Mouse (Mus musculus) liver, embryonic 15.5 days (tissue): ENCODE results near the gene Phyh. TPM values are rescaled to one million over a fixed set of nuclear protein-coding genes. Genes with fewer than 3 reads are reported as not detected.

ENCODE experiments used
- ATAC-seq: fragments of 200-750 bp; cut with Nextera tagmentation; 2 replicates; pipeline ENCODE4 v1.8.0; 2017; ENCODE audit warnings: moderate number of reproducible peaks, mild to moderate bottlenecking, moderate library complexity; ENCODE audit not compliant: insufficient read depth
- H3K27ac ChIP-seq: fragments of 300-500 bp; sonication (generic); replicated peaks from 2 replicates; pipeline ENCODE4 v1.5.1; 2015; ENCODE audit warnings: mild to moderate bottlenecking, inconsistent platforms
- H3K27me3 ChIP-seq: fragments of 300-500 bp; sonication (generic); 2 replicates; pipeline ENCODE4 v1.6.1; 2015; ENCODE audit warnings: mild to moderate bottlenecking, inconsistent platforms
- H3K36me3 ChIP-seq: fragments of 300-500 bp; sonication (generic); replicated peaks from 2 replicates; pipeline ENCODE4 v1.6.1; 2015; ENCODE audit warnings: moderate library complexity, mild to moderate bottlenecking, inconsistent platforms
- H3K4me1 ChIP-seq: fragments of 300-500 bp; sonication (generic); replicated peaks from 2 replicates; pipeline ENCODE4 v1.6.1; 2015; ENCODE audit warnings: inconsistent platforms
- H3K4me2 ChIP-seq: fragments of 300-500 bp; sonication (generic); 2 replicates; pipeline ENCODE4 v1.6.1; 2015; ENCODE audit warnings: moderate library complexity, mild to moderate bottlenecking, inconsistent platforms
- H3K4me3 ChIP-seq: fragments of 300-500 bp; sonication (generic); replicated peaks from 2 replicates; pipeline ENCODE4 v1.5.1; 2015; ENCODE audit warnings: mild to moderate bottlenecking, inconsistent platforms
- H3K9ac ChIP-seq: fragments of 300-500 bp; sonication (generic); 2 replicates; pipeline ENCODE4 v1.6.1; 2015; ENCODE audit warnings: moderate library complexity, mild to moderate bottlenecking, inconsistent platforms
- H3K9me3 ChIP-seq: fragments of 300-500 bp; sonication (generic); replicated peaks from 2 replicates; pipeline ENCODE4 v1.6.1; 2016; ENCODE audit warnings: inconsistent platforms
- WGBS: fragments of 180-500 bp; shearing (Covaris S2); methylation state at CpG from one replicate; pipeline ENCODE4 v1.1.7; 2015; ENCODE audit warnings: mixed read lengths; ENCODE audit not compliant: insufficient replicate concordance; 5-methylcytosine and 5-hydroxymethylcytosine counted together
- polyA plus RNA-seq: library from polyadenylated mRNA; unstranded; fragments of >200 nt; fragmentation: Nextera tagmentation; extraction: Ambion mirVana; gene quantifications from 2 replicates; pipeline ENCODE4 v1.2.1, GENCODE M21; 2015

The Phyh gene
- polyA plus RNA-seq, 1 experiment from 2014 or later, result 92.8 TPM

DNA sequence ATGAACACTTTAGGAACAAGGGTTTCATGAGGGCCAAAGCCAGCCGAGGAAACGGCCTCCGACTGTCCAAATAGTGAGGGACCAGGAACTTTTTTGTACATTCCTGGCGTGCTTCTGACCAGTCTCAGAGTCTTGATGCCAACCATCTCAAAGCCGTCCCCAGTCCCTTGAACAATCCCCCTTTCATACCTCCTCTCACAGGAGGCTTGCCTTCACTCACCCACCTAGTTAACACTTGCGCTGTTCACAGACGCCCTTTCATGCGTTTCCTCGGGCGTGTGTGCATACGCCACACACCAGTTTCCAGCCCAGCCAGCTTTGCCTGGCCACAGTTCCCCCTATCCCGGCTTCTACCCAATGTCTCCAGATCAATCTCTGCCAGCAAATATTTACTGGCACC is 39.2 kb downstream of the Phyh start:
- 75% methylated on average over 12 of the region's 12 CpGs for WGBS
- ATAC-seq, result no peak
- H3K27ac ChIP-seq, result no peak overlapping the region
- H3K27me3 ChIP-seq, result no peaks in the 10 kb centered on the region
- H3K4me3 ChIP-seq, result no peak overlapping the region
- no peak overlapping the region for H3K9ac ChIP-seq
- H3K4me1 ChIP-seq, result no peaks in the 10 kb centered on the region
- H3K36me3 ChIP-seq, result no peaks in the 10 kb centered on the region
- no peak overlapping the region for H3K4me2 ChIP-seq
- no peaks in the 10 kb centered on the region for H3K9me3 ChIP-seq

GRCm38 (mm10) chr2:4967806-4968205 is 49.0 kb downstream of the Phyh start:
- Histone ChIP-seq H3K27me3 (no peaks in the 10 kb centered on the region), H3K36me3 (no peaks in the 10 kb centered on the region), H3K4me2 (no peak overlapping the region), H3K9ac (no peak overlapping the region), H3K9me3 (no peaks in the 10 kb centered on the region), H3K4me1 (no peaks in the 10 kb centered on the region), H3K27ac (no peak overlapping the region), H3K4me3 (no peak overlapping the region)
- ATAC-seq, result no peak
- 59% methylated on average over 2 of the region's 2 CpGs for WGBS

DNA sequence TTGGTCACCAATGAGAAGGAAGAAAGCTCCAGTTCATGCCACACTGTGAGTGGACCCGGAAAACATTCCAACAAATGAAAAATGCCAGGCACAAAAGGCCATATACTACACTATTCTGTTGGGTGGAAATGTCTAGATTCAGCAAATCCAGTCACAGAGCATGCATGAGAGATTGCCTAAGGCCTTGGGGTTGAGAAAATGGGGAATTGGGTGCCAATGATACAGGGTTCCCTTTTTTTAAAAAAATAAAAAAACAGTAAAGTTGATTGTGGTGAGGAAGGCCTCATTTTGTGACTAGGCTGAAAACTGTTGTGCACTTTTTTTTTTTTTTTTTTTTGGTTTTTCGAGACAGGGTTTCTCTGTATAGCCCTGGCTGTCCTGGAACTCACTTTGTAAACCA is 50.3 kb downstream of the Phyh start:
- WGBS, result 57% methylated on average over 2 of the region's 2 CpGs
- ATAC-seq, result no peak

DNA sequence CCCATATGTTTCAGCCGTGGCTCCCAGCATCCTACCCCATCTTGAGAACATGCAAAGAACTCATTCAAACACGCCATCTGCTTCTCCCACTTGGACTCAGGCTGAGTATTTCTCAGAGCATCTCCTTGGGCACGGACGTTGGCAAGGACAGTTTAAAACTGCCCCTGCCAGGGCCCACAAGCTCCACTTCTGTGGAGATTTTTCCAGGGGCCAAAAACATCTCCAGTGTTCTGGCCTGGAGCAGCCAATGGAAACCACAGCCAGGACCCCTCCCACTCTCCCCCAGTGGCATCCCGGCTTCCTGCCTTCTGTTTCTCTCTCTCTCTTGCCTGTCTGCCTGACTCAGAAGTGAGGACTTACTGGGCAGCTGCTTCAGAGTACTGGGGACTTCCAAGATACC is 57.0 kb downstream of the Phyh start, which contains the start of gene Ucma:
Gene Ucma (plus strand): TSS at position 316 of the 400 bp plus-strand sequence.
- Histone ChIP-seq H3K9ac (no peak within 1 kb of the TSS), H3K4me1 (no peaks in the 10 kb centered on the region), H3K9me3 (no peaks in the 10 kb centered on the region), H3K4me2 (no peak within 1 kb of the TSS), H3K27me3 (no peaks in the 10 kb centered on the region), H3K36me3 (no peaks in the 10 kb centered on the region), H3K27ac (no peak within 1 kb of the TSS), H3K4me3 (no peak within 1 kb of the TSS)
- 53% methylated on average over 5 of the region's 5 CpGs for WGBS
- ATAC-seq, result no peak

More for the DNA sequence above, 50.3 kb downstream of the Phyh start:
- Histone ChIP-seq H3K4me1 (no peaks in the 10 kb centered on the region), H3K9ac (no peak overlapping the region), H3K4me3 (no peak overlapping the region), H3K27ac (no peak overlapping the region), H3K9me3 (no peaks in the 10 kb centered on the region), H3K4me2 (no peak overlapping the region), H3K36me3 (no peaks in the 10 kb centered on the region), H3K27me3 (no peaks in the 10 kb centered on the region)

- Histone ChIP-seq H3K27ac (no peak overlapping the region), H3K27me3 (no peaks in the 10 kb centered on the region), H3K4me2 (no peak overlapping the region), H3K9ac (no peak overlapping the region), H3K4me3 (no peak overlapping the region), H3K36me3 (no peaks in the 10 kb centered on the region), H3K9me3 (no peaks in the 10 kb centered on the region), H3K4me1 (no peaks in the 10 kb centered on the region)
- 48% methylated on average over 8 of the region's 8 CpGs for WGBS
- ATAC-seq, result no peak
Observed at GRCm38 (mm10) chr2:4978091-4978490, 59.3 kb downstream of the Phyh start.

DNA sequence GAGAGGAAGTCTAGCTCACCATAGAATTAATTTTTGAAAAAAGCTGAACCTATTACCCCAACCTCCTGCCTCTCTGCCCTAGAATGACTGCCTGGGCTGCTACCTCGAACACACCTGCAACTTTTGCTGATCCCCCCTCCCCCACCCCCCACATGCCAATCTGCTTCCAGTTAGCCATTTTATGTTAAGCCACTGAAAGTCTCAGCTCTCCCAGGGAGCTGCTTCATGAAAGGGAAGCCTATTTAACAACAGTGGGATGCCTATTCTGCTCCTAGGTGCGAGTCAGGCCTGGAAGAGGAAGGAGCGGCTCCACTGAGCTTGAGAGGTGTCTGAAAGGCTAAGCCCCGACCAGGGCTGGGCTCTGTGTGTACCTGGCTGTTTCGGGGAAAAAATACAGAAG is 65.2 kb downstream of the Phyh start:
- H3K27me3 ChIP-seq, result no peaks in the 10 kb centered on the region
- no peak for ATAC-seq

GRCm38 (mm10) chr2:4985000-4985399 is 66.2 kb downstream of the Phyh start:
- no peaks in the 10 kb centered on the region for H3K4me1 ChIP-seq
- H3K27ac ChIP-seq, result no peak overlapping the region
- H3K27me3 ChIP-seq, result no peaks in the 10 kb centered on the region
- H3K4me3 ChIP-seq, result no peak overlapping the region
- H3K9me3 ChIP-seq, result no peaks in the 10 kb centered on the region
- no peak for ATAC-seq
- 67% methylated on average over 6 of the region's 6 CpGs for WGBS
- no peak overlapping the region for H3K9ac ChIP-seq
- no peak overlapping the region for H3K4me2 ChIP-seq
- H3K36me3 ChIP-seq, result peaks cover 12% of the 10 kb centered on the region

More for the DNA sequence above, 65.2 kb downstream of the Phyh start:
- Histone ChIP-seq H3K27ac (no peak overlapping the region), H3K4me1 (no peaks in the 10 kb centered on the region), H3K4me2 (no peak overlapping the region), H3K4me3 (no peak overlapping the region), H3K9me3 (no peaks in the 10 kb centered on the region), H3K9ac (no peak overlapping the region), H3K36me3 (0 out of 2 replicates have a peak, but pooled peaks cover 5% of the 10 kb centered on the region)
- 30% methylated on average over 5 of the region's 5 CpGs for WGBS

DNA sequence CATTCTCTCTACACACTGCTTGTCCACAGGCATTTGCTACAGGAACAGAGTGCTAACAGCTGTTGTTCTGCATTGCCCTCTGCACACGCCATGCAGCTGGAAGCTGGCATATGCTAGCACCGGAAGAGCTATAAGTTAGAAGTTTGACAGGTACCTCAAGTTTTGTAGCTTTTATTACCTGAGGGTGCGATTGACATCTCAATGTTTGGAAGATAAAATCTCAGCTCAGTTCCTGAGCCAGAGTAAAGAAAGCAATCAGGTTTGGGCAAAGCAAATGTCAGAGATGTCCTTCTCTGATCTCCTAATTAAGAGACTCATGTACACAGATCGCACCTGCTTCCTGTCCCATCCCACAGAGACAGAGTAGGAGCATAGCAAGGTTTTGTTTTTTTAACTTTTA is 68.0 kb downstream of the Phyh start:
- ATAC-seq, result no peak

GRCm38 (mm10) chr2:4987388-4988180 is 68.8 kb downstream of the Phyh start:
- Histone ChIP-seq H3K9me3 (no peaks in the 10 kb centered on the region), H3K27me3 (no peaks in the 10 kb centered on the region), H3K4me2 (no peak overlapping the region), H3K36me3 (peaks cover 38% of the 10 kb centered on the region), H3K9ac (no peak overlapping the region), H3K4me3 (no peak overlapping the region), H3K4me1 (no peaks in the 10 kb centered on the region), H3K27ac (no peak overlapping the region)
- WGBS, result 70% methylated on average over 8 of the region's 8 CpGs
- no peak for ATAC-seq

More for the DNA sequence above, 68.0 kb downstream of the Phyh start:
- no peak overlapping the region for H3K4me2 ChIP-seq
- H3K36me3 ChIP-seq, result peaks cover 30% of the 10 kb centered on the region
- WGBS, result 76% methylated on average over 4 of the region's 4 CpGs
- no peaks in the 10 kb centered on the region for H3K4me1 ChIP-seq
- no peak overlapping the region for H3K27ac ChIP-seq
- H3K9ac ChIP-seq, result no peak overlapping the region
- H3K4me3 ChIP-seq, result no peak overlapping the region
- no peaks in the 10 kb centered on the region for H3K27me3 ChIP-seq
- no peaks in the 10 kb centered on the region for H3K9me3 ChIP-seq

Other genes with a start within 250 kb of the Phyh start
- 1.4 and 1.7 TPM in 2 replicates for gene Bend7, start 201.2 kb upstream of the Phyh start, polyA plus RNA-seq
- gene Sephs1, start 37.5 kb upstream of the Phyh start, polyA plus RNA-seq, result 25.9 and 27.9 TPM in 2 replicates
- 0.30 TPM in 1 of 2 replicates, not detected in the other for gene Ucma, start 57.1 kb downstream of the Phyh start, polyA plus RNA-seq
- 28.4 and 30.0 TPM in 2 replicates for gene Mcm10, start 93.8 kb downstream of the Phyh start, polyA plus RNA-seq
- 17.4 and 20.4 TPM in 2 replicates for gene Optn, start 145.0 kb downstream of the Phyh start, polyA plus RNA-seq
- 2.8 and 3.1 TPM in 2 replicates for gene Ccdc3, start 218.8 kb downstream of the Phyh start, polyA plus RNA-seq